In the genomic region with DNA sequence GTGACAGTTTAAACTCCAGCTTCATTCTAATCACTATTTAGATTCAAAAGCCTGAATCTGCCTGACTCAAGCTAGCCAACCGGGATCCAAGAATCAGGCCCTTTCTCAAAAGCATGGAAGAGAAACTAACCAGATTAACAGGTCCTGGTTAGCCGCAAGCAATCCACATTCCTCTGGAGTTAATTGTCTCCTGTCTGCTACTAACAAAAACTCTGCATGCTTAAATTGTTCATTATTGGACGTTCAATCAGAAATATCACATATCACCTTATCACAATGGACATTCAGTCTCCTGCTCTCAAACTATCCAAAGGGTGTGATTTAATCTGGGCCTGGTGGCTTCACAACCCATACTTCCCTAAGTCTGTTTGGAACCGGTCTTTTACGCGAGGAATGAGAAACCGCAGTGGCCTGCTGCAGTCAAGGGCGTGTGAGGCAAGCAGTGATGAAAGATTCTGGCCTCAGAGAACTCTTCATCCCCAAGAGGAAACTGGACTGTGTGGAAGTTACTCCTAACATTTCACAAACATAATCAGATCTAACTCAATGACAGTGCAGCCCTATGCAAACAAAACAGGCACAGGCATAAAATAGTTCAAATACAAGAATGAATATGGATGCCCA, we compare ENCODE assay signal across 19 mouse cellular contexts. TPM values are rescaled to one million over a fixed set of nuclear protein-coding genes. Genes with fewer than 3 reads are reported as not detected.
DNase-seq lines count a peak whose midpoint lies in the region; ATAC-seq and TF ChIP-seq lines count a peak whose summit lies in the region.
"Had no signal": no experiment of that assay in that cellular context is flagged by ENCODE, and none has a peak within 500 bp of the region (broad histone marks: within the 10 kb centered on the region; RNA-seq: fewer than 3 reads in every experiment).

No protein-coding gene starts in this region.

- TF ChIP-seq CTCF in lung, adult 2 months (IDR thresholded peaks at IDR 0.05; ENCODE audit: insufficient read depth, low read length), result no peak
- no peak for TF ChIP-seq CTCF in stomach, postnatal 0 days (IDR thresholded peaks at IDR 0.05; ENCODE audit: low read depth)
- TF ChIP-seq CTCF in midbrain, postnatal 0 days (IDR thresholded peaks at IDR 0.05), result no peak

- no peak overlapping the region for H3K4me2 ChIP-seq in embryonic facial prominence, embryonic 15.5 days (replicated peaks)
- no peak overlapping the region for H3K4me2 ChIP-seq in stomach, postnatal 0 days (replicated peaks; ENCODE audit: low read depth)
- no peak overlapping the region for H3K4me2 ChIP-seq in midbrain, postnatal 0 days (ENCODE audit: low read depth, low read length, poor library complexity, severe bottlenecking)
- no peak overlapping the region for H3K4me2 ChIP-seq in hindbrain, embryonic 16.5 days (ENCODE audit: low read length)
- H3K4me2 ChIP-seq: forebrain, embryonic 12.5 days; heart, embryonic 15.5 days; liver, embryonic 15.5 days; midbrain, embryonic 11.5 days had no signal

- TF ChIP-seq EP300 in stomach, postnatal 0 days (optimal IDR thresholded peaks at IDR 0.05), result no peak

- 60% methylated on average over 8 of the region's 8 CpGs for WGBS in lung, adult 2 months
- WGBS in embryonic facial prominence, embryonic 15.5 days, result 54% methylated on average over 8 of the region's 8 CpGs
- WGBS in stomach, postnatal 0 days, result 60% methylated on average over 8 of the region's 8 CpGs
- WGBS in midbrain, postnatal 0 days, result 66% methylated on average over 8 of the region's 8 CpGs
- 81% methylated on average over 8 of the region's 8 CpGs for WGBS in hindbrain, embryonic 16.5 days

- no peak overlapping the region for H3K4me3 ChIP-seq in lung, adult 2 months (replicated peaks; ENCODE audit: extremely low read depth, low read depth, low read length)
- no peak overlapping the region for H3K4me3 ChIP-seq in embryonic facial prominence, embryonic 15.5 days (replicated peaks)
- H3K4me3 ChIP-seq in stomach, postnatal 0 days (ENCODE audit: low read depth, low read length), result no peak overlapping the region
- H3K4me3 ChIP-seq in midbrain, postnatal 0 days (ENCODE audit: low read depth, low read length), result no peak overlapping the region
- no peak overlapping the region for H3K4me3 ChIP-seq in hindbrain, embryonic 16.5 days (ENCODE audit: low read length)
- H3K4me3 ChIP-seq: forebrain, embryonic 12.5 days; heart, embryonic 15.5 days; liver, embryonic 15.5 days had no signal

- H3K9me3 ChIP-seq in embryonic facial prominence, embryonic 15.5 days (replicated peaks), result no peaks in the 10 kb centered on the region
- H3K9me3 ChIP-seq in stomach, postnatal 0 days (ENCODE audit: control insufficient read depth, low read length), result no peaks in the 10 kb centered on the region
- no peaks in the 10 kb centered on the region for H3K9me3 ChIP-seq in midbrain, postnatal 0 days (ENCODE audit: low read length)
- H3K9me3 ChIP-seq in hindbrain, embryonic 16.5 days (ENCODE audit: control insufficient read depth, low read length), result no peaks in the 10 kb centered on the region
- H3K9me3 ChIP-seq: forebrain, embryonic 12.5 days; heart, embryonic 15.5 days; liver, embryonic 15.5 days had no signal

- TF ChIP-seq POLR2A in lung, adult 2 months (IDR thresholded peaks at IDR 0.05; ENCODE audit: borderline replicate concordance, extremely low read depth, low read depth, low read length), result no peak

- H3K9ac ChIP-seq in embryonic facial prominence, embryonic 15.5 days, result no peak overlapping the region
- no peak overlapping the region for H3K9ac ChIP-seq in stomach, postnatal 0 days (ENCODE audit: low read length)
- H3K9ac ChIP-seq in midbrain, postnatal 0 days (replicated peaks; ENCODE audit: low read length, poor library complexity, severe bottlenecking), result no peak overlapping the region
- H3K9ac ChIP-seq in hindbrain, embryonic 16.5 days (ENCODE audit: low read depth, low read length), result no peak overlapping the region
- H3K9ac ChIP-seq: forebrain, embryonic 12.5 days; heart, embryonic 15.5 days; liver, embryonic 15.5 days had no signal

- H3K36me3 ChIP-seq in embryonic facial prominence, embryonic 15.5 days, result peaks cover 11% of the 10 kb centered on the region; the same call in 1 of the 2 replicates
- H3K36me3 ChIP-seq in stomach, postnatal 0 days (ENCODE audit: control insufficient read depth, insufficient read depth, low read length), result 0 out of 2 replicates have a peak, but pooled peaks cover 3% of the 10 kb centered on the region
- peaks cover 6% of the 10 kb centered on the region for H3K36me3 ChIP-seq in midbrain, postnatal 0 days (ENCODE audit: insufficient read depth, low read length)
- peaks cover 1% of the 10 kb centered on the region for H3K36me3 ChIP-seq in hindbrain, embryonic 16.5 days (ENCODE audit: control insufficient read depth, insufficient read depth, low read length)

- peaks cover 4% of the 10 kb centered on the region for H3K4me1 ChIP-seq in lung, adult 2 months (ENCODE audit: control insufficient read depth, insufficient read depth, low read length)
- peaks cover 27% of the 10 kb centered on the region for H3K4me1 ChIP-seq in embryonic facial prominence, embryonic 15.5 days
- no peaks in the 10 kb centered on the region for H3K4me1 ChIP-seq in stomach, postnatal 0 days (replicated peaks; ENCODE audit: control insufficient read depth, insufficient read depth)
- no peaks in the 10 kb centered on the region; the same call in 1 of the 2 replicates for H3K4me1 ChIP-seq in midbrain, postnatal 0 days (ENCODE audit: insufficient read depth, low read length)
- peaks cover 9% of the 10 kb centered on the region for H3K4me1 ChIP-seq in hindbrain, embryonic 16.5 days (ENCODE audit: control insufficient read depth, insufficient read depth, low read depth, low read length)

- H3K27me3 ChIP-seq in embryonic facial prominence, embryonic 15.5 days, result no peaks in the 10 kb centered on the region
- no peaks in the 10 kb centered on the region for H3K27me3 ChIP-seq in stomach, postnatal 0 days (ENCODE audit: control insufficient read depth, insufficient read depth, low read length)
- H3K27me3 ChIP-seq in midbrain, postnatal 0 days (ENCODE audit: insufficient read depth, low read length), result no peaks in the 10 kb centered on the region
- H3K27me3 ChIP-seq in hindbrain, embryonic 16.5 days (replicated peaks; ENCODE audit: control insufficient read depth, insufficient read depth, low read length), result no peaks in the 10 kb centered on the region
- H3K27me3 ChIP-seq: forebrain, embryonic 12.5 days; heart, embryonic 15.5 days; liver, embryonic 15.5 days had no signal

- peak; percentile 77 for DNase-seq in adrenal gland, adult 2 months
- no peak for DNase-seq in adrenal gland, adult 18-20 months (ENCODE audit: low spot score in 2 of 2)
- DNase-seq in lung, adult 18-20 months, result peak; percentile 50 to 58
- DNase-seq in lung, adult 2 months, result no peak
- no peak for DNase-seq in stomach, postnatal 0 days (ENCODE audit: low spot score)
- DNase-seq in midbrain, postnatal 0 days (ENCODE audit: low spot score), result no peak
- DNase-seq: cerebellum, adult 18-20 months; embryo, embryonic 11 days; kidney, adult 9 months; thymus, adult 18-20 months had no signal

- H3K27ac ChIP-seq in embryonic facial prominence, embryonic 15.5 days (replicated peaks), result 0 out of 2 replicates have a peak overlapping the region, but pooled peaks have one; percentile 5
- H3K27ac ChIP-seq in stomach, postnatal 0 days (replicated peaks), result 0 out of 2 replicates have a peak overlapping the region, but pooled peaks have one; percentile 0
- no peak overlapping the region for H3K27ac ChIP-seq in midbrain, postnatal 0 days (ENCODE audit: low read depth, low read length)
- no peak overlapping the region for H3K27ac ChIP-seq in hindbrain, embryonic 16.5 days (ENCODE audit: low read depth, low read length)
- H3K27ac ChIP-seq: forebrain, embryonic 12.5 days; heart, embryonic 15.5 days; hindbrain, postnatal 0 days; liver, embryonic 15.5 days had no signal

- ATAC-seq in embryonic facial prominence, embryonic 15.5 days (ENCODE audit: insufficient number of reproducible peaks, low FRiP score, low TSS enrichment, low read depth), result no peak
- ATAC-seq in stomach, postnatal 0 days (ENCODE audit: low FRiP score, low TSS enrichment), result no peak
- no peak for ATAC-seq in midbrain, postnatal 0 days (ENCODE audit: low FRiP score)
- ATAC-seq in hindbrain, embryonic 16.5 days, result no peak
- ATAC-seq: hindbrain, postnatal 0 days had no signal

RNA-seq across cellular contexts. Expression of gene Slc25a28, which starts 5.4 kb away (rescaled TPM):
- 10 to 100 TPM; 62.3 to 73.1 TPM for total RNA-seq in adrenal gland, adult 2 months (2021)
- 93.6 and 111 TPM in 2 replicates for polyA plus RNA-seq in adrenal gland, adult 2 months (2012; rRNA removed)
- total RNA-seq in adrenal gland, adult 18-20 months (2021), result 10 to 100 TPM; 57.5 to 78.5 TPM
- 62.9 and 74.4 TPM in 2 replicates for polyA plus RNA-seq in lung, adult 2 months (2012; rRNA removed)
- 17.3 and 19.5 TPM in 2 replicates for polyA plus RNA-seq in embryonic facial prominence, embryonic 15.5 days (2015; fragmentation: Nextera tagmentation; extraction: Ambion mirVana)
- polyA plus RNA-seq in stomach, postnatal 0 days (2015; fragmentation: Nextera tagmentation; extraction: Ambion mirVana), result 9.6 and 11.4 TPM in 2 replicates
- total RNA-seq in midbrain, postnatal 0 days (2014; rRNA removed), result 43.8 and 48.3 TPM in 2 replicates
- polyA plus RNA-seq in midbrain, postnatal 0 days (2015; fragmentation: Nextera tagmentation; extraction: Ambion mirVana), result 15.2 and 15.5 TPM in 2 replicates
- polyA plus RNA-seq in hindbrain, embryonic 16.5 days (2015; fragmentation: Nextera tagmentation; extraction: Ambion mirVana), result 14.6 and 15.2 TPM in 2 replicates

RNA-seq across cellular contexts. Expression of gene Entpd7, which starts 20.2 kb away (rescaled TPM):
- 10 to 100 TPM; 16.3 to 20.0 TPM for total RNA-seq in adrenal gland, adult 2 months (2021)
- 3.6 and 4.0 TPM in 2 replicates for polyA plus RNA-seq in adrenal gland, adult 2 months (2012; rRNA removed)
- 10 to 100 TPM; 13.0 to 20.6 TPM for total RNA-seq in adrenal gland, adult 18-20 months (2021)
- 3.4 and 4.1 TPM in 2 replicates for polyA plus RNA-seq in lung, adult 2 months (2012; rRNA removed)
- polyA plus RNA-seq in embryonic facial prominence, embryonic 15.5 days (2015; fragmentation: Nextera tagmentation; extraction: Ambion mirVana), result 10.2 and 11.3 TPM in 2 replicates
- 7.4 and 8.1 TPM in 2 replicates for polyA plus RNA-seq in stomach, postnatal 0 days (2015; fragmentation: Nextera tagmentation; extraction: Ambion mirVana)
- total RNA-seq in midbrain, postnatal 0 days (2014; rRNA removed), result 6.9 and 10.0 TPM in 2 replicates
- polyA plus RNA-seq in midbrain, postnatal 0 days (2015; fragmentation: Nextera tagmentation; extraction: Ambion mirVana), result 7.1 and 8.2 TPM in 2 replicates
- 8.1 and 8.3 TPM in 2 replicates for polyA plus RNA-seq in hindbrain, embryonic 16.5 days (2015; fragmentation: Nextera tagmentation; extraction: Ambion mirVana)

RNA-seq across cellular contexts. Expression of gene Nkx2-3, which starts 57.1 kb away (rescaled TPM):
- not detected for total RNA-seq in adrenal gland, adult 2 months (2021)
- polyA plus RNA-seq in adrenal gland, adult 2 months (2012; rRNA removed), result not detected in 2 replicates
- not detected for total RNA-seq in adrenal gland, adult 18-20 months (2021)
- polyA plus RNA-seq in lung, adult 2 months (2012; rRNA removed), result 0.05 TPM in 1 of 2 replicates, not detected in the other
- 2.7 and 3.4 TPM in 2 replicates for polyA plus RNA-seq in embryonic facial prominence, embryonic 15.5 days (2015; fragmentation: Nextera tagmentation; extraction: Ambion mirVana)
- polyA plus RNA-seq in stomach, postnatal 0 days (2015; fragmentation: Nextera tagmentation; extraction: Ambion mirVana), result 5.4 and 5.7 TPM in 2 replicates
- 0.05 TPM in 1 of 2 replicates, not detected in the other for total RNA-seq in midbrain, postnatal 0 days (2014; rRNA removed)
- polyA plus RNA-seq in midbrain, postnatal 0 days (2015; fragmentation: Nextera tagmentation; extraction: Ambion mirVana), result 0.12 TPM in 1 of 2 replicates, not detected in the other
- 0.19 TPM in 1 of 2 replicates, not detected in the other for polyA plus RNA-seq in hindbrain, embryonic 16.5 days (2015; fragmentation: Nextera tagmentation; extraction: Ambion mirVana)
- total RNA-seq: hindbrain, postnatal 0 days; layer of hippocampus, adult 18-20 months; left cerebral cortex, postnatal 14 days had no signal
- polyA plus RNA-seq: heart, embryonic 15.5 days; hindbrain, postnatal 0 days had no signal

Comparison
In these comparisons a context has a peak if more than half of its experiments do, and no peak if none do; other contexts are left out.
1. DNase-seq: peak in adrenal gland, adult 2 months (single experiment) and lung, adult 18-20 months (2 of 2); none in adrenal gland, adult 18-20 months (0 of 2), lung, adult 2 months (single experiment), stomach, postnatal 0 days (single experiment) and midbrain, postnatal 0 days (single experiment).
2. H3K27ac ChIP-seq: peak in embryonic facial prominence, embryonic 15.5 days (single experiment) and stomach, postnatal 0 days (single experiment); none in midbrain, postnatal 0 days (single experiment) and hindbrain, embryonic 16.5 days (single experiment).